Mouse (Mus musculus): ENCODE data around the gene Litaf. TPM values are rescaled to one million over a fixed set of nuclear protein-coding genes. Genes with fewer than 3 reads are reported as not detected.

Litaf gene
- polyA plus RNA-seq, 1 experiment from 2014 or later = 69.5 TPM

GRCm38 (mm10) chr16:11035790-11036431 lies 30.0 kb downstream of the Litaf start:
- H3K4me1 ChIP-seq (replicated peaks; ENCODE audit: control insufficient read depth, insufficient read depth) = no peaks in the 10 kb centered on the region
- no peak overlapping the region for H3K27ac ChIP-seq (replicated peaks)
- ATAC-seq (ENCODE audit: low FRiP score, low TSS enrichment) (peak; percentile 58), DNase-seq (ENCODE audit: low spot score) (peak; percentile 80)
- no peaks in the 10 kb centered on the region for H3K36me3 ChIP-seq (ENCODE audit: control insufficient read depth, insufficient read depth, low read length)
- no peak overlapping the region for H3K4me3 ChIP-seq (ENCODE audit: low read depth, low read length)
- no peak for TF ChIP-seq EP300 (optimal IDR thresholded peaks at IDR 0.05)
- TF ChIP-seq CTCF (IDR thresholded peaks at IDR 0.05; ENCODE audit: low read depth) = peak; percentile 96
- H3K4me2 ChIP-seq (replicated peaks; ENCODE audit: low read depth) = no peak overlapping the region
- H3K27me3 ChIP-seq (ENCODE audit: control insufficient read depth, insufficient read depth, low read length) = no peaks in the 10 kb centered on the region
- H3K9ac ChIP-seq (ENCODE audit: low read length) = no peak overlapping the region
- H3K9me3 ChIP-seq (ENCODE audit: control insufficient read depth, low read length) = no peaks in the 10 kb centered on the region
- 26% methylated on average over 15 of the region's 15 CpGs for WGBS

DNA sequence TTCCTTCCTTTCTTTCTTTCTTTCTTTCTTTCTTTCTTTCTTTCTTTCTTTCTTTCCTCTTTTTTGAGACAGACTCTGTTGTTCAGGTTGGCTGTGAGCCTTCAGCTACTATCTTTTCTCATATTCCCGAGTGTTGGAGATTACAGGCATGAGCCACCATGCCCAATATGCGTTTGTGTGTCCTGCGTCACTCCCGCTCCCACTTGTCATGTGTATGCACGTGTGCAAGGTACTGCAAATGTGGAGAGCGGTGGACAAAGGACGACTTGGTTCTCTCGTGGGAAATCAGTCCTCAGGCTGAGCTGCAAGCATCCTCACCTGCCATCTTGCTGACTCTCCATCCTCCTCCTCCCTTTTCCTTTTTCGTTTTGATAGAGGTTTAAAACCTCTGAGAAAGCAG lies 30.7 kb downstream of the Litaf start:
- WGBS = 87% methylated on average over 9 of the region's 9 CpGs
- DNase-seq (ENCODE audit: low spot score) (no peak), ATAC-seq (ENCODE audit: low FRiP score, low TSS enrichment) (no peak)
- TF ChIP-seq EP300 (optimal IDR thresholded peaks at IDR 0.05) = no peak
- no peak for TF ChIP-seq CTCF (IDR thresholded peaks at IDR 0.05; ENCODE audit: low read depth)
- Histone ChIP-seq H3K36me3 (ENCODE audit: control insufficient read depth, insufficient read depth, low read length) (no peaks in the 10 kb centered on the region), H3K4me2 (replicated peaks; ENCODE audit: low read depth) (no peak overlapping the region), H3K27ac (replicated peaks) (no peak overlapping the region), H3K9me3 (ENCODE audit: control insufficient read depth, low read length) (no peaks in the 10 kb centered on the region), H3K4me3 (ENCODE audit: low read depth, low read length) (no peak overlapping the region), H3K9ac (ENCODE audit: low read length) (no peak overlapping the region), H3K4me1 (replicated peaks; ENCODE audit: control insufficient read depth, insufficient read depth) (no peaks in the 10 kb centered on the region), H3K27me3 (ENCODE audit: control insufficient read depth, insufficient read depth, low read length) (no peaks in the 10 kb centered on the region)

DNA sequence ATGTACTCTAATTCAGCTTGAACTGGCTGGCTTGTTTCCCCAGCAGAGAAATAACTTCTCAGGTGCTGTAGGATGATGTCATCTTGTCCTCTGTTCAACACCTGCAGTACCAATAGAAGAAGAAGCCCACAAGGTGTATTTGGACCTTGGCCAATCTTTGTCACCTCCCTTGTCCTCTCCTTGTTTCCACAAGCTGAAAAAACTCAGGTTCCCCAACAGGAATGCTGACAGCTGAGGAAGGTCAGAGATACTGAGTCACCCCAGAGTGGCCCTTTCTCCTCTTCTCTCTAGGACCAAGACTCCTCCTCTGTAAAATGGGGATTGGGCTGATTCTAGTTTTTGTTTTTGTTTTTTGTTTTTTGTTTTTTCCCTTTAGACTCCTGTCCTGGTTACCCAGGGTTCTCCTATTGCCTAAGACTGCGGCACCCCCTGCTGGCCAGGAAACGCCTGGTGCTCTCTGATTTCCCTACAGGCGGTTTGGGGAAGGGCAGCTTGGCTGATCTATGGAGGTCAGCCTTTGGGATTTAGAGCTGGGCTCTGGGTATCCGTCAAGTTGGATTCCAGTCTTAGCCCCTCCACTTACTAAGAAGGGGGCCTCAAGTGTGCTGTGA lies 31.7 kb downstream of the Litaf start:
- 3% methylated on average over 4 of the region's 4 CpGs for WGBS
- no peaks in the 10 kb centered on the region for H3K4me1 ChIP-seq (replicated peaks; ENCODE audit: control insufficient read depth, insufficient read depth)
- no peak overlapping the region for H3K4me2 ChIP-seq (replicated peaks; ENCODE audit: low read depth)
- ATAC-seq (ENCODE audit: low FRiP score, low TSS enrichment) (peak; percentile 82), DNase-seq (ENCODE audit: low spot score) (peak; percentile 88)
- TF ChIP-seq CTCF (IDR thresholded peaks at IDR 0.05; ENCODE audit: low read depth) (peak; percentile 100), EP300 (optimal IDR thresholded peaks at IDR 0.05) (no peak)
- no peaks in the 10 kb centered on the region for H3K9me3 ChIP-seq (ENCODE audit: control insufficient read depth, low read length)
- no peaks in the 10 kb centered on the region for H3K27me3 ChIP-seq (ENCODE audit: control insufficient read depth, insufficient read depth, low read length)
- H3K4me3 ChIP-seq (ENCODE audit: low read depth, low read length) = no peak overlapping the region
- H3K9ac ChIP-seq (ENCODE audit: low read length) = no peak overlapping the region
- no peak overlapping the region for H3K27ac ChIP-seq (replicated peaks)
- H3K36me3 ChIP-seq (ENCODE audit: control insufficient read depth, insufficient read depth, low read length) = no peaks in the 10 kb centered on the region

- no peak for ATAC-seq (ENCODE audit: low FRiP score, low TSS enrichment)
Observed at GRCm38 (mm10) chr16:11031320-11031719, 34.6 kb downstream of the Litaf start.

GRCm38 (mm10) chr16:11030844-11031243 lies 35.1 kb downstream of the Litaf start:
- WGBS = 73% methylated on average over 4 of the region's 4 CpGs

More at GRCm38 (mm10) chr16:11031320-11031719, 34.6 kb downstream of the Litaf start:
- DNase-seq (ENCODE audit: low spot score) = no peak
- no peak overlapping the region for H3K9ac ChIP-seq (ENCODE audit: low read length)
- TF ChIP-seq CTCF (IDR thresholded peaks at IDR 0.05; ENCODE audit: low read depth) (peak; percentile 61), EP300 (optimal IDR thresholded peaks at IDR 0.05) (no peak)
- no peaks in the 10 kb centered on the region for H3K9me3 ChIP-seq (ENCODE audit: control insufficient read depth, low read length)
- H3K27ac ChIP-seq (replicated peaks) = no peak overlapping the region
- no peaks in the 10 kb centered on the region for H3K4me1 ChIP-seq (replicated peaks; ENCODE audit: control insufficient read depth, insufficient read depth)
- 42% methylated on average over 3 of the region's 3 CpGs for WGBS
- no peaks in the 10 kb centered on the region for H3K36me3 ChIP-seq (ENCODE audit: control insufficient read depth, insufficient read depth, low read length)
- no peak overlapping the region for H3K4me3 ChIP-seq (ENCODE audit: low read depth, low read length)
- no peaks in the 10 kb centered on the region for H3K27me3 ChIP-seq (ENCODE audit: control insufficient read depth, insufficient read depth, low read length)
- H3K4me2 ChIP-seq (replicated peaks; ENCODE audit: low read depth) = no peak overlapping the region

GRCm38 (mm10) chr16:11028206-11028605 lies 37.8 kb downstream of the Litaf start:
- no peaks in the 10 kb centered on the region for H3K9me3 ChIP-seq (ENCODE audit: control insufficient read depth, low read length)
- no peak for DNase-seq (ENCODE audit: low spot score)
- no peak for ATAC-seq (ENCODE audit: low FRiP score, low TSS enrichment)

More at GRCm38 (mm10) chr16:11030844-11031243, 35.1 kb downstream of the Litaf start:
- no peak for ATAC-seq (ENCODE audit: low FRiP score, low TSS enrichment)
- no peak overlapping the region for H3K9ac ChIP-seq (ENCODE audit: low read length)
- no peak overlapping the region for H3K4me3 ChIP-seq (ENCODE audit: low read depth, low read length)
- no peak overlapping the region for H3K27ac ChIP-seq (replicated peaks)
- H3K9me3 ChIP-seq (ENCODE audit: control insufficient read depth, low read length) = no peaks in the 10 kb centered on the region
- H3K4me2 ChIP-seq (replicated peaks; ENCODE audit: low read depth) = no peak overlapping the region
- H3K4me1 ChIP-seq (replicated peaks; ENCODE audit: control insufficient read depth, insufficient read depth) = no peaks in the 10 kb centered on the region
- no peaks in the 10 kb centered on the region for H3K27me3 ChIP-seq (ENCODE audit: control insufficient read depth, insufficient read depth, low read length)
- TF ChIP-seq EP300 (optimal IDR thresholded peaks at IDR 0.05) = no peak
- no peak for TF ChIP-seq CTCF (IDR thresholded peaks at IDR 0.05; ENCODE audit: low read depth)
- DNase-seq (ENCODE audit: low spot score) = no peak
- no peaks in the 10 kb centered on the region for H3K36me3 ChIP-seq (ENCODE audit: control insufficient read depth, insufficient read depth, low read length)

More at GRCm38 (mm10) chr16:11028206-11028605, 37.8 kb downstream of the Litaf start:
- Histone ChIP-seq H3K4me1 (replicated peaks; ENCODE audit: control insufficient read depth, insufficient read depth) (no peaks in the 10 kb centered on the region), H3K4me2 (replicated peaks; ENCODE audit: low read depth) (no peak overlapping the region), H3K9ac (ENCODE audit: low read length) (no peak overlapping the region), H3K36me3 (ENCODE audit: control insufficient read depth, insufficient read depth, low read length) (no peaks in the 10 kb centered on the region), H3K27ac (replicated peaks) (no peak overlapping the region), H3K27me3 (ENCODE audit: control insufficient read depth, insufficient read depth, low read length) (no peaks in the 10 kb centered on the region), H3K4me3 (ENCODE audit: low read depth, low read length) (no peak overlapping the region)
- TF ChIP-seq CTCF (IDR thresholded peaks at IDR 0.05; ENCODE audit: low read depth) = no peak
- TF ChIP-seq EP300 (optimal IDR thresholded peaks at IDR 0.05) = no peak
- WGBS = 78% methylated on average over 7 of the region's 7 CpGs

All from stomach, postnatal 0 days (tissue).